9 mouse cellular contexts compared by ENCODE assay signal in genomic region chr13:34708955-34709354, GRCm38 (mm10). TPM values are rescaled to one million over a fixed set of nuclear protein-coding genes. Genes with fewer than 3 reads are reported as not detected.
A peak's percentile ranks its signal among the peaks of the same experiment; 100 is the strongest.
DNase-seq lines count a peak whose midpoint lies in the region; ATAC-seq and TF ChIP-seq lines count a peak whose summit lies in the region.
"Had no signal": no experiment of that assay in that cellular context is flagged by ENCODE, and none has a peak within 500 bp of the region (broad histone marks: within the 10 kb centered on the region; RNA-seq: fewer than 3 reads in every experiment).

No protein-coding gene starts in this region.

- H3K4me3 ChIP-seq in neural tube, embryonic 14.5 days (ENCODE audit: low read depth, low read length): no peak overlapping the region
- no peak overlapping the region for H3K4me3 ChIP-seq in neural tube, embryonic 15.5 days (replicated peaks)
- H3K4me3 ChIP-seq in intestine, embryonic 16.5 days (ENCODE audit: low read length): no peak overlapping the region
- H3K4me3 ChIP-seq in limb, embryonic 13.5 days: no peak overlapping the region
- H3K4me3 ChIP-seq in stomach, embryonic 15.5 days (replicated peaks): no peak overlapping the region
- H3K4me3 ChIP-seq in forebrain, postnatal 0 days (ENCODE audit: low read depth, low read length): no peak overlapping the region

- no peak overlapping the region for H3K27ac ChIP-seq in neural tube, embryonic 14.5 days (ENCODE audit: low read depth, low read length)
- H3K27ac ChIP-seq in neural tube, embryonic 15.5 days (replicated peaks): no peak overlapping the region
- H3K27ac ChIP-seq in intestine, embryonic 16.5 days (ENCODE audit: low read length): peak overlapping the region; percentile 35; the same call in 1 of the 2 replicates
- H3K27ac ChIP-seq in limb, embryonic 13.5 days: no peak overlapping the region
- 0 out of 2 replicates have a peak overlapping the region, but pooled peaks have one; percentile 31 for H3K27ac ChIP-seq in stomach, embryonic 15.5 days
- no peak overlapping the region for H3K27ac ChIP-seq in forebrain, postnatal 0 days (ENCODE audit: low read depth, low read length)

- no peaks in the 10 kb centered on the region for H3K4me1 ChIP-seq in neural tube, embryonic 14.5 days (ENCODE audit: control insufficient read depth, insufficient read depth, low read length)
- peaks cover 6% of the 10 kb centered on the region; the same call in 1 of the 2 replicates for H3K4me1 ChIP-seq in neural tube, embryonic 15.5 days
- 0 out of 2 replicates have a peak, but pooled peaks cover 2% of the 10 kb centered on the region for H3K4me1 ChIP-seq in intestine, embryonic 16.5 days (ENCODE audit: control insufficient read depth, insufficient read depth, low read length)
- H3K4me1 ChIP-seq in limb, embryonic 13.5 days: peaks cover 9% of the 10 kb centered on the region
- no peaks in the 10 kb centered on the region for H3K4me1 ChIP-seq in stomach, embryonic 15.5 days
- no peaks in the 10 kb centered on the region for H3K4me1 ChIP-seq in forebrain, postnatal 0 days (ENCODE audit: insufficient read depth)

- TF ChIP-seq CTCF in forebrain, postnatal 0 days (IDR thresholded peaks at IDR 0.05; ENCODE audit: low read depth): no peak

- no peaks in the 10 kb centered on the region for H3K9me3 ChIP-seq in neural tube, embryonic 14.5 days (ENCODE audit: control insufficient read depth, low read length)
- no peaks in the 10 kb centered on the region for H3K9me3 ChIP-seq in neural tube, embryonic 15.5 days (replicated peaks)
- no peaks in the 10 kb centered on the region for H3K9me3 ChIP-seq in intestine, embryonic 16.5 days (ENCODE audit: control insufficient read depth, low read length)
- no peaks in the 10 kb centered on the region for H3K9me3 ChIP-seq in limb, embryonic 13.5 days
- no peaks in the 10 kb centered on the region for H3K9me3 ChIP-seq in stomach, embryonic 15.5 days
- no peaks in the 10 kb centered on the region for H3K9me3 ChIP-seq in forebrain, postnatal 0 days (ENCODE audit: low read length)

- H3K36me3 ChIP-seq in neural tube, embryonic 14.5 days (ENCODE audit: control insufficient read depth, insufficient read depth, low read length): no peaks in the 10 kb centered on the region
- no peaks in the 10 kb centered on the region for H3K36me3 ChIP-seq in neural tube, embryonic 15.5 days
- no peaks in the 10 kb centered on the region for H3K36me3 ChIP-seq in intestine, embryonic 16.5 days (ENCODE audit: control insufficient read depth, insufficient read depth, low read length)
- H3K36me3 ChIP-seq in limb, embryonic 13.5 days: no peaks in the 10 kb centered on the region
- no peaks in the 10 kb centered on the region for H3K36me3 ChIP-seq in stomach, embryonic 15.5 days
- H3K36me3 ChIP-seq in forebrain, postnatal 0 days (ENCODE audit: insufficient read depth): no peaks in the 10 kb centered on the region

- 44% methylated on average over 3 of the region's 3 CpGs for WGBS in neural tube, embryonic 14.5 days
- 33% methylated on average over 3 of the region's 3 CpGs for WGBS in neural tube, embryonic 15.5 days
- WGBS in intestine, embryonic 16.5 days: 31% methylated on average over 3 of the region's 3 CpGs
- WGBS in limb, embryonic 13.5 days: 27% methylated on average over 3 of the region's 3 CpGs
- WGBS in stomach, embryonic 15.5 days: 19% methylated on average over 3 of the region's 3 CpGs
- WGBS in forebrain, postnatal 0 days: 54% methylated on average over 3 of the region's 3 CpGs

- peak; percentile 49; the same call in 1 of the 2 replicates for ATAC-seq in neural tube, embryonic 14.5 days (ENCODE audit: low read depth)
- no peak for ATAC-seq in neural tube, embryonic 15.5 days (ENCODE audit: low FRiP score)
- peak; percentile 87 for ATAC-seq in intestine, embryonic 16.5 days
- peak; percentile 87 for ATAC-seq in limb, embryonic 13.5 days (ENCODE audit: low FRiP score, low read depth)
- peak; percentile 39; the same call in 1 of the 2 replicates for ATAC-seq in stomach, embryonic 15.5 days (ENCODE audit: insufficient read depth, low FRiP score, low read depth)
- no peak for ATAC-seq in megakaryocyte, adult 5-6 weeks (ENCODE audit: poor library complexity, severe bottlenecking)
- no peak for ATAC-seq in forebrain, postnatal 0 days

- peak; percentile 40 for DNase-seq in forelimb bud, embryonic 11.5 days (ENCODE audit: low read depth, low spot score)
- no peak for DNase-seq in forebrain, postnatal 0 days

- H3K9ac ChIP-seq in neural tube, embryonic 14.5 days (replicated peaks; ENCODE audit: low read depth, low read length): no peak overlapping the region
- H3K9ac ChIP-seq in neural tube, embryonic 15.5 days (replicated peaks): no peak overlapping the region
- H3K9ac ChIP-seq in intestine, embryonic 16.5 days (ENCODE audit: low read depth, low read length): no peak overlapping the region
- H3K9ac ChIP-seq in limb, embryonic 13.5 days: no peak overlapping the region
- no peak overlapping the region for H3K9ac ChIP-seq in stomach, embryonic 15.5 days
- no peak overlapping the region for H3K9ac ChIP-seq in forebrain, postnatal 0 days

- H3K4me2 ChIP-seq in neural tube, embryonic 14.5 days (ENCODE audit: low read depth, low read length): no peak overlapping the region
- H3K4me2 ChIP-seq in neural tube, embryonic 15.5 days: no peak overlapping the region
- no peak overlapping the region for H3K4me2 ChIP-seq in intestine, embryonic 16.5 days (ENCODE audit: low read depth, low read length)
- no peak overlapping the region for H3K4me2 ChIP-seq in limb, embryonic 13.5 days (replicated peaks)
- no peak overlapping the region for H3K4me2 ChIP-seq in stomach, embryonic 15.5 days
- H3K4me2 ChIP-seq in forebrain, postnatal 0 days (ENCODE audit: low read depth): no peak overlapping the region

- H3K27me3 ChIP-seq in neural tube, embryonic 14.5 days (ENCODE audit: control insufficient read depth, insufficient read depth, low read length): no peaks in the 10 kb centered on the region
- no peaks in the 10 kb centered on the region for H3K27me3 ChIP-seq in neural tube, embryonic 15.5 days (replicated peaks)
- no peaks in the 10 kb centered on the region for H3K27me3 ChIP-seq in intestine, embryonic 16.5 days (replicated peaks; ENCODE audit: control insufficient read depth, insufficient read depth, low read length)
- 0 out of 2 replicates have a peak, but pooled peaks cover under 1% of the 10 kb centered on the region for H3K27me3 ChIP-seq in limb, embryonic 13.5 days
- H3K27me3 ChIP-seq in stomach, embryonic 15.5 days (replicated peaks): no peaks in the 10 kb centered on the region
- no peaks in the 10 kb centered on the region for H3K27me3 ChIP-seq in forebrain, postnatal 0 days (ENCODE audit: insufficient read depth, low read length)

RNA-seq across cellular contexts. Expression of gene Fam50b, which starts 25.7 kb away (rescaled TPM):
- not detected in 2 replicates for polyA plus RNA-seq in neural tube, embryonic 14.5 days (2014; fragmentation: Nextera tagmentation; extraction: Ambion mirVana)
- not detected in 2 replicates for polyA plus RNA-seq in neural tube, embryonic 15.5 days (2015; fragmentation: Nextera tagmentation; extraction: Ambion mirVana)
- polyA plus RNA-seq in intestine, embryonic 16.5 days (2015; fragmentation: Nextera tagmentation; extraction: Ambion mirVana): not detected in 2 replicates
- not detected in 2 replicates for polyA plus RNA-seq in limb, embryonic 13.5 days (2015; fragmentation: Nextera tagmentation; extraction: Ambion mirVana)
- not detected in 2 replicates for polyA plus RNA-seq in stomach, embryonic 15.5 days (2015; fragmentation: Nextera tagmentation; extraction: Ambion mirVana)
- total RNA-seq in megakaryocyte, adult 5-6 weeks (2015): not detected in 2 replicates
- not detected in 2 replicates for total RNA-seq in megakaryocyte, adult 5-6 weeks (2017)
- 0.19 TPM in 1 of 2 replicates, not detected in the other for total RNA-seq in forebrain, postnatal 0 days (2014; rRNA removed)
- polyA plus RNA-seq in forebrain, postnatal 0 days (2015; fragmentation: Nextera tagmentation; extraction: Ambion mirVana): 0.15 and 0.29 TPM in 2 replicates
- total RNA-seq: layer of hippocampus, postnatal 25 days had no signal

RNA-seq across cellular contexts. Expression of gene Pxdc1, which starts 55.7 kb away (rescaled TPM):
- 6.1 and 8.7 TPM in 2 replicates for polyA plus RNA-seq in neural tube, embryonic 14.5 days (2014; fragmentation: Nextera tagmentation; extraction: Ambion mirVana)
- polyA plus RNA-seq in neural tube, embryonic 15.5 days (2015; fragmentation: Nextera tagmentation; extraction: Ambion mirVana): 8.9 and 9.8 TPM in 2 replicates
- 22.6 and 25.6 TPM in 2 replicates for polyA plus RNA-seq in intestine, embryonic 16.5 days (2015; fragmentation: Nextera tagmentation; extraction: Ambion mirVana)
- polyA plus RNA-seq in limb, embryonic 13.5 days (2015; fragmentation: Nextera tagmentation; extraction: Ambion mirVana): 14.2 and 16.3 TPM in 2 replicates
- 10.7 and 10.8 TPM in 2 replicates for polyA plus RNA-seq in stomach, embryonic 15.5 days (2015; fragmentation: Nextera tagmentation; extraction: Ambion mirVana)
- 0.18 TPM in 1 of 2 replicates, not detected in the other for total RNA-seq in megakaryocyte, adult 5-6 weeks (2015)
- total RNA-seq in megakaryocyte, adult 5-6 weeks (2017): 0.12 TPM in 1 of 2 replicates, not detected in the other
- 6.7 and 10.6 TPM in 2 replicates for total RNA-seq in forebrain, postnatal 0 days (2014; rRNA removed)
- polyA plus RNA-seq in forebrain, postnatal 0 days (2015; fragmentation: Nextera tagmentation; extraction: Ambion mirVana): 5.3 and 6.3 TPM in 2 replicates

Comparison
In these comparisons a context has a peak if more than half of its experiments do, and no peak if none do; other contexts are left out.
1. ATAC-seq: peak in neural tube, embryonic 14.5 days (single experiment), intestine, embryonic 16.5 days (single experiment), limb, embryonic 13.5 days (single experiment) and stomach, embryonic 15.5 days (single experiment); none in neural tube, embryonic 15.5 days (single experiment), megakaryocyte, adult 5-6 weeks (single experiment) and forebrain, postnatal 0 days (single experiment).
2. H3K27ac ChIP-seq: peak in intestine, embryonic 16.5 days (single experiment) and stomach, embryonic 15.5 days (single experiment); none in neural tube, embryonic 14.5 days (single experiment), neural tube, embryonic 15.5 days (single experiment), limb, embryonic 13.5 days (single experiment) and forebrain, postnatal 0 days (single experiment).